Mouse (Mus musculus): ENCODE data around the gene Prdx4.
"Not testable (repeated sequence)": the region's sequence is repeated elsewhere in the genome, so short reads cannot be mapped to it uniquely, and the experiment has no call there.

Prdx4 gene

GRCm38 (mm10) chrX:155340654-155341053 is at the start of gene Prdx4:
Prdx4 (minus strand) TSS chrX:155340754.
- no peak for DNase-seq (ENCODE audit: low spot score)

- DNase-seq (ENCODE audit: low spot score): no peak
These were observed 36.0 kb upstream of the Prdx4 start for GRCm38 (mm10) chrX:155376538-155376937.

- no peak for DNase-seq (ENCODE audit: low spot score)
These were observed 34.9 kb upstream of the Prdx4 start for GRCm38 (mm10) chrX:155375458-155375857.

DNA sequence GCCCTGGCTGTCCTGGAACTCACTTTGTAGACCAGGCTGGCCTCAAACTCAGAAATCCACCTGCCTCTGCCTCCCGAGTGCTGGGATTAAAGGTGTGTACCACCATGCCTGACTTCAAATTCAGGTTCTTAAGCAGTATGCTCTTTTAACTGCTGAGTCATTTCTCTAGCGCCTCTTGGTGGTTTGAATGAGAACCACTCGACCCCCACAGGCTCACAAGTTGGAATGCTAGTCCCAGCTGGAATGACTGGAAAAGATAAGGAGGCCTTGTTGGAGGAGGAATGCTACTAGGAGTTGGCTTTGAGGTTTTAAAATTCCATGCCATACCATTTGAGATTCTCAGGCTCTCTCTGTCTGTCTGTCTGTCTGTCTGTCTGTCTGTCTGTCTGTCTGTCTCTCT is 29.6 kb upstream of the Prdx4 start:
- not testable (repeated sequence) for DNase-seq (ENCODE audit: low spot score)

- DNase-seq (ENCODE audit: low spot score): no peak
These were observed 24.5 kb upstream of the Prdx4 start for GRCm38 (mm10) chrX:155365095-155365494.

- no peak for DNase-seq (ENCODE audit: low spot score)
These were observed 5.7 kb upstream of the Prdx4 start for GRCm38 (mm10) chrX:155346249-155346648.

GRCm38 (mm10) chrX:155337905-155338721 is 2.4 kb downstream of the Prdx4 start:
- DNase-seq (ENCODE audit: low spot score): peak; percentile 74

DNA sequence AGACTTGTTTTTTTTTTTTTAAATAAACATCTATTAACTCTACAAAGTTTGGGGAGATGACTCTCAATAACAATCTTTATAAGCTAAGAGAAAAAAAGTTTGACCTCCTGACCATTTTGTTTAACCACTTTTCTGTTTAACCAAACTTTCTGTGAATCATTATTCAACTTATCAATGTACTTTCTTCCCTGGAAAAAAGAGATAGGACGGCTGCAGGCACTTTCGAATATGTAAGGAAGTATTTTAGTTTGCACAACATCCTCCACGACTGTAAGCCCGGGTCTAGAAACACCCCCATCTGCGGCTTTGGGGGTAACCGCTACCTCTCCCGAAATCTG is 3.0 kb downstream of the Prdx4 start:
- DNase-seq (ENCODE audit: low spot score): no peak

DNA sequence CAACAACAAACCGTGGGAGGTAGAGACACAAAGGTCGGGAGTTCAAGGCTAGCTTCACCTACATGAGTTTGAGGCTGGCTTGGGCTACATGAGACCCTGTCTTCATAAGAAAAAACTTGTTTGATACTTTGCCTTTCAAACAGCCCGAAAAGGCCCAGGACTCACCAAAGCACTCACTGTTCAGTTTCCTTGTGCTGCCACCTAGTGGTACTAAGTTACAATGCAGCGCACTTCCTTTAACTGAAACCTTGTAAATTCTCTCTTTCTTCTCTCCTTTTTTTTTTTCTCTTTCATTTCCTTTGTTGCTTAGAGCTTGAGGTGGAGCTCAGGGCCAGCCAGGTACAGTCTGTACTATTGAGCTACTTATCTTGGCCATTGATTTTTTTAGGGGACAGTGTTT is 22.5 kb downstream of the Prdx4 start:
- DNase-seq (ENCODE audit: low spot score): peak; percentile 34

GRCm38 (mm10) chrX:155306390-155306789 is 34.2 kb downstream of the Prdx4 start:
- no peak for DNase-seq (ENCODE audit: low spot score)

DNA sequence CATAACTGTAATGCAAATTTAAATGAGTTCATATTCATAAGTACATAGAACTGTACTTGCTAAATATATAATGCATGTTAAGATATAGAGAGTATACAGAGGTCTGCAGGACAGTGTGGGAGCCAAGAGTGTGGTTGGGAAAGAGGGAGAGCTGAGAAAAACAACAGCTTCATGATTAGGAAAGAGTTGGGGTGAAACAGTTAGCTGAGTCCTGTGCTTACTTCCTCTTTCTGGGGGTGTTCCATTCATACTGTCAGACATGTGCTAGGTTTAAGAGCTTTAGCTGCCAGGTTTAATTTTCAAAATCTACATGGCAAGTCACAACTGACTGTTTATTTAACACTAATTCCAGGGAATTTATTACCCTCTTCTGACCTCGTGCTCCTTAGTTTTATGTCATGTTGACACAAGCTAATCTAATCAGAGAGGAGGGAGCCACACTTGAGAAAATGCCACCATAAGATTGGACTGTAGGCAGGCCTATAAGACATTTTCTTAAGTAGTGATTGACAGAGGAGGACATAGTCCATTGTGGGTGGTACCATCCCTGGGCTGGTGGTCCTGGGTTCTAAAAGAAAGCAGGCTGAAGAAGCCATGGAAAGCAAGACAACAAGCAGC is 60.0 kb downstream of the Prdx4 start:
- no peak for DNase-seq (ENCODE audit: low spot score)

DNA sequence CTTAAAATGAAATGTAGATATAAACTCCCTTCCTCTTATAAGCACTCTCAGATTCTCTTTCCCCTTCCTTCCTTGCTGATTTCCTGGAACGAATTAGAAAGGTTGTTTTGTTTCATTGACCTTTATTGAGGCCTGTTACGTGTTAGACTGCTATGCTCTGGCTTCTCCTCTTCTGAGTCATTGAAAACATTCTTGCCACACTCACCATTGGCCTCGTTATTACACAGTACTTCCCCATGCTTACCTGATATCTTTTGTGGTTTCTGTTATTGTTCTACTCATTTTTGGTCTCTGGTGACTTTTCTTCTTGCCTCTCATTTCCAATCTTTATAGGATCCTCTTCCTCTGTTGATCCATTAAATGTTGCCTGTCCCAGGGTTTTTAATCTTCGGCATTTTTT is 62.1 kb downstream of the Prdx4 start:
- DNase-seq (ENCODE audit: low spot score): no peak
